Mouse (Mus musculus) liver, adult (tissue): Measurements from ENCODE around the gene Dhrs3.

Source experiments
- GATA4 ChIP-seq: IDR thresholded peaks from 2 replicates; pipeline ENCODE4 v1.6.1; 2014; ENCODE audit warnings: mild to moderate bottlenecking, low read length; ENCODE audit not compliant: insufficient replicate concordance

The Dhrs3 gene

DNA sequence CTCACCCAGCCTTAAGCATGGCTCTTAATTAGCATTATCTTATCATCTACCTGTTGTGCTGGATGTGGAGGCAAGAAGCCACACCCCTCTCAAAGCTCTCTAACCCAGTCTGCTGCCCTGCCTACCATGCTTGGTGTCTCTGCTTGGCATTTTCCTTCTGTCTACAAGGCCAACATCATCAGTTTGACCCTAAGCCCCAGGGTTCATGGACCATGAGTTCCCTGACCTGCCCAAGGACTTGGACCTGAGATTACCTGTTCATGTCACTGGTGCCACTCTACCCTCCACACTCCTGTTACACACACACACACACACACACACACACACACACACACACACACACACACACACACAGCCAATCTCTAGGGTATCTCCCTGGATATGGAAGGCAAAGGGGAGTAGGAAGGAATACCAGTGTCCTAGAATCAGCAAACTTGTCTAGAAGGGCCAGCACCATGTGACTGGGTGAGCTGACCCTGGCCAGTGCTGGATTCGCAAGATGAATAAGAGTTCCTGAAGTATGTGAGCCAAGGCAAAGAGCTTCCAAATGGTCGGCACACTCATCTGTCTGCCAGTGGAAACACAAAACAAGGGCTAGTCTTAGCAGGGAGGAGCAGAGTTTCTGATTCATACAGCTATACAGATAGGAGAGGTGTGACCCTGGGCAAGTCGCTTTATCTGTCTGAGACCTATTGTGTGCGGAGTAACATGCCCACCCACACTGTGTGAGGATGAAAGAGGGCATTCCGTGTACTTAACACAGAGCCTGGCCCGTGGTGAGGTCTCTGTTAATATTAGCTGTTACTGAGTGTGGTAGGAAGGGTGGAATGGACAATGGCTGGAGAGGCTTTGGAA, 20.9 kb downstream of the Dhrs3 start:
- peak; percentile 3; the same call in 1 of the 2 replicates for TF ChIP-seq GATA4

GRCm38 (mm10) chr4:144916520-144916919, 23.9 kb downstream of the Dhrs3 start:
- no peak for TF ChIP-seq GATA4

DNA sequence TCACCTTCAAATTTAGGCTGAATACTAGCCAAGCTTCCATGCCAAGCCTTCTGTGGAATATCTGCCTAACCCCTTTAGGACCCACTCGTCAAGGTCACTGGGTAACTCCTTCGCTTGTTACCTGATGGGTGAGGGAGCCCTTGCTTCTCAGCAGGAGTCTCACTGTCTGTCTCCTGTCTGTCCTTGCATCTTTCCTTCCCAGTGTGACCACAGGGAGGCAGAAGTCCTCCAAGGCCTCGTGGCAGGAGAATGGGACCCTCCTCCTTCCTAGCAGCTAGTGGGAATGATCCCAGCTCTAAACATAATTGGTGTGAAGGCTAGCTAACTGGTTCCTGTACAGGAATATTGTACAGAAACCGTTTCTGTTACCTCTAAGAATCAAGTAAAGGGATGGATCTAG, 24.5 kb downstream of the Dhrs3 start:
- no peak for TF ChIP-seq GATA4

DNA sequence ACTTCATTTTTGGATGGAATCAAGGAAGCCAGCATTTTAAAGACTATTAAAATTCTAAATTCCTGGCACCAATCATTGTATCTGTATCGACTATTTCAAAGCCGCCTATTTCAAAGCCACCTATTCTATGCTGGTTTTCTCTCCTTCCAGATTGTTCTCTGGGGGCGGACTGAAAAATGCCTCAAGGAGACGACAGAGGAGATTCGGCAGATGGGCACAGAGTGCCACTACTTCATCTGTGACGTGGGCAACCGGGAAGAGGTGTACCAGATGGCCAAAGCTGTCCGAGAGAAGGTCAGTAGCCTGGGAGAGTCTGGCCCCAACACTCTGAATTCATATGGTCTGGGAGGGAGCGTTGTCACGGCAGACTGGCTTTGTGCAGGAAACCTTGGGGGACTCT, 25.9 kb downstream of the Dhrs3 start:
- no peak for TF ChIP-seq GATA4

- TF ChIP-seq GATA4 = no peak
Measured at GRCm38 (mm10) chr4:144928693-144929436, 36.2 kb downstream of the Dhrs3 start.

DNA sequence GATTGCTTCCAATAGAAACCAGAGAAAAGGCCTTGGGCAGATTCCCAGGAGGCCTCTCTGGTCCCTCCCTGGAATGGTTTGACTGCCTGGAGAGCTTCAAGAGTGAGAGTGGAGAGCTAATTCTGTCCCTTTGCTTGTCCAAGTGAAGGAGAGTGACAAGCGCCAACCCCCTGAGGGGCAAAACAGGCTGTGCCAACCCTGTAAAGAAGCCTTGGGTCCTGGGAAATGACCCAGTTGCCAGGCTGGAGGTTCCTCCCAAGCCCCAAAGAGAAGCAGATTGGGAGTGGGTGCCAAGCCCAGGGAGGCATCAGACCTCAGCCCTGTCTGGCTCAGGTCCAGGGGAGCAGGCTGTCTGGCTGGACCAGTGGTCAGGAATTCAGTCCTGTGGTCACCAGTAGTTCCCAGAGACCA, 37.2 kb downstream of the Dhrs3 start:
- TF ChIP-seq GATA4 = no peak

- TF ChIP-seq GATA4 = no peak
Measured at GRCm38 (mm10) chr4:144930366-144930765, 37.7 kb downstream of the Dhrs3 start.

DNA sequence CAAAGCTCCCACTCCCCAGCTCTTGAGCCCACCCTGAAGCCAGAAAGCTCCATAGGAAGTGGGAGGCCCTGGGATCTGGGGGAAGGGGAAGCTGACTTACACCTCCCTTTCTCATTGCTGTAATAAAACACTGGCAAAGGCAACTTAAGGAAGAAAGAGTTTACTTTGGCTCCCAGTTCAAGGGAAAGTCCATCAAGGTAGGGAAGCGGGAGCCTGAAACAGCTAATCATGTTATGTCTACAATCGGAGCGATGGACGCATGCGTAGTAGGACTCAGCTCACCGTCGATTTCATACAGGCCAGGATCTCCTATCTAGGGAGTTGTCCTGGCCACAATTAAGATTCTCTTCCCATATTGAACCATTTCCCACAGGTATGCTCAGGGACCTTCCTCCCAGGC, 38.5 kb downstream of the Dhrs3 start:
- no peak for TF ChIP-seq GATA4

GRCm38 (mm10) chr4:144934501-144934900, 41.9 kb downstream of the Dhrs3 start:
- no peak for TF ChIP-seq GATA4

DNA sequence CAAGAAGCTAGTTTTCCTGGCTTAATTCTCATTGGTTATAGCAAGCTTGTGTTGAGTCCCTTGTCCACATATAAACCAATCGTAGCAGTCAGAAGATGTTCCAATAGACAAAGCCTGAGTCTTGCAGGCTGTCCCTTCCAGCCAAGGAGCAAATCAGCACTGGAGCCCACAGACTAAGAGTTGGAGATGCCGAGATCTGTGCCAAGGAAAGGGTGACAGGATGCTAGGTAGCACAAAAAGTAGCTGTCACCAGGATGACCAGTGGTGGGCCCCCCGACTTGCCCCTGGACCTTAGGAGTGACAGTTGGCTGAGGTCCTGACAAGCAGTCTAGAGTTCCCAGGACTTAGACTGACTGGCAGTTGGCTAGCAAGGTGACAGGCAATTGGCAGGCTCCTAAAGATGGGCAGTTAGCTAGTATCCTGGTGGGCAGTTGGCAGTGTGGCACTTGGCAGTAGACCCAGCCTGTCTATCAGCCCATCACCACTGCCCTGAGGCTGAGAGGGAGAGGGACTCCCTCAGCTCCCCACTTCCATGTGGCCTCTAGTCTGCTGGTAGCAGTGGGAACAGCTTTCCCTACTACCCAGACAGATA, 44.0 kb downstream of the Dhrs3 start:
- no peak for TF ChIP-seq GATA4

DNA sequence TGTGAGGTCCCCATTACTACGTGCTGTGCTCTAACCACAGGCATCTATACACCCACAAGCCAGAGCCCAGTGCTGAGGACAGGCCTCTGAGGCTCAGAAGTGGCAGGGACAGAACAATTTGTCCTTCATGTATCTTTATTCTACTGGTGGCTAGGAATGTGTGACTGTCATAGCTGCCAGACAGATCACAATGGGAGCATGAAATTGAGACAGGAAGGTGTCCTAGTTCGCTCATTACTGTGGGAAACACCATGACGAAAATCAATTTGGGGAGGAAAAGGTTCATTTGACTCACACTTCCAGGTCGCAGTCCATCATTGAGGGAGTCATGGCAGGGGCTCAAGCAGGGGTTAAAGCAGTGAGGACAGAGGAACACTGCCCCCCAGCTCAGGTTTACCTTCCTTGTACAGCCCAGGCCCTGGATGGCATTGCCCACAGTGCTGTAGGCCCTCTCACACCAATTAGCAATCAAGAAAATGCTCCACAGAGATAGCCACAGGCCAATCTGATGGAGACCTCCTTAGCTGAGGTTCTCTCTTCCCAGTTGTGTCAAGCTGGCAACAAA, 47.3 kb downstream of the Dhrs3 start:
- no peak for TF ChIP-seq GATA4

DNA sequence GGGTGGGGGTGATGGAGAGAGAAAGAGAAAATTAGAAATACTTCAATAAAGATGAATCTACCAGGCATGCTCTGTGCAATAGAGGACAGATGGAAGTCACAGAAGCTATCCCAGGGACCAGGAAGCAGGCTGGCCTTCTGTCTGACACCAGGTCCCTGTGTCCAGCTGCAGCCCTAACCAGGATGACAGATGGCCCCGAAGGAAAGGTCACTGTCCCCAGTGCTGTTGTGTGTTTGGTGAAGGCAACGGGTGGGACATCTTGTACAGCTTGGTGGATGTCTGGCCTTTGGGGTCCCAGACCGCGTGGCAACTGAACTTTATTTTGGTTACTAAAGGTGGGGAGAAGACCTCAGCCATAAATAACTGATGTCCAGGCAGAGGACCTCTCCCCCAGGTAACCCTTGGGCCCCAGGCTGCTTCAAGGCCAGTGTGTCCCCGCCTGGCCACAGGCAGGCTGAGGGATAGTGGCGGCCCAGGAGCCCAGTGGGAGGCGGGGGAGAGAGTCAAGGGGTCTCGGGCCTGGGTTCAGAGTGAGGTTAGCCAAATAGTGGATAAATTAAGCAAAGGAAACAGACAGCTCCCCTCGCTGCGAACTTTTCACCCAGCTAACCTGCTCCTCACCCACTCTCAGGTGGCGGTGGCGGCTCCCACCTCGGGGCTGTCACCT, 48.3 kb downstream of the Dhrs3 start:
- no peak for TF ChIP-seq GATA4

GRCm38 (mm10) chr4:144942433-144942832, 49.8 kb downstream of the Dhrs3 start:
- no peak for TF ChIP-seq GATA4

DNA sequence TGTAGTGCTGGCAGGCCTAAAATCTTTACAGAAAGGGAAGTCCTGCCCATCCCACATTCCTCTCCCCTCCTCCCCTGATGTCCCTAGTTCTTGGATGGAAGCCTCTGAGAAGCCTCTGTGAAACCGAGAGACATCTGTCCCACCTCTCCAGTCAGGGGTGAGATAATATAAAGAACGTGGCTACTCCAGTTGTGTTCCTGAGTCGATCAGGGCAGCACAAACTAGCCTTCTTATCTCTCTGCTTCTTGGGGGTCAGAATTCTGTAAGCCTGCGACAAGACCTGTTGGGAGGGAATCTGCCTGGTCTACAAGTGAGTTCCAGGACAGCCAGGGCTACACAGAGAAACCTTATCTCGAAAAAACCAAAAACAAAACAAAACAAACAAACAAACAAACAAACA, 50.6 kb downstream of the Dhrs3 start:
- no peak for TF ChIP-seq GATA4
